Mouse (Mus musculus) myocyte (in vitro differentiated cells): ENCODE data around the gene Palld.

ENCODE experiments used
- E2F4 ChIP-seq: IDR thresholded peaks from one replicate; pipeline ENCODE4 v1.6.1; 2011; ENCODE audit warnings: mild to moderate bottlenecking, control low read depth, moderate library complexity; ENCODE audit not compliant: insufficient read depth
- MAX ChIP-seq: IDR thresholded peaks from one replicate; pipeline ENCODE4 v1.6.1; 2011; ENCODE audit warnings: low read depth, mild to moderate bottlenecking, control low read depth
- MYOG ChIP-seq, 3 experiments: IDR thresholded peaks; one replicate each; pipeline ENCODE4 v1.6.1; 2011; ENCODE audit warnings: control low read depth in 2 of 3, low read depth in 2 of 3, mild to moderate bottlenecking in 2 of 3; ENCODE audit not compliant: insufficient read length in 2 of 3, control insufficient read depth in 1 of 3, insufficient read depth in 1 of 3
- POLR2A ChIP-seq: IDR thresholded peaks from one replicate; pipeline ENCODE4 v1.6.1; 2011; ENCODE audit warnings: low read depth, mild to moderate bottlenecking, control low read depth, moderate library complexity; ENCODE audit not compliant: insufficient read length
- REST ChIP-seq: IDR thresholded peaks from one replicate; pipeline ENCODE4 v1.6.1; 2011; ENCODE audit warnings: mild to moderate bottlenecking, control low read depth, moderate library complexity; ENCODE audit not compliant: insufficient read depth, insufficient read length
- USF1 ChIP-seq: IDR thresholded peaks from one replicate; pipeline ENCODE4 v1.6.1; 2011; ENCODE audit warnings: low read depth, mild to moderate bottlenecking, control low read depth, moderate library complexity

- TF ChIP-seq POLR2A = no peak
- no peak for TF ChIP-seq REST
- no peak for TF ChIP-seq USF1
- TF ChIP-seq MAX = no peak
- no peak for TF ChIP-seq MYOG (IDR thresholded peaks at IDR 0.05; ENCODE audit: control insufficient read depth in 1 of 3, insufficient read depth in 1 of 3, insufficient read length in 2 of 3, low read depth in 2 of 3)
- no peak for TF ChIP-seq E2F4
These were observed 105.0 kb downstream of the Palld start for GRCm38 (mm10) chr8:61797391-61797947.
